7 mouse cellular contexts compared by ENCODE assay signal in the genomic region with DNA sequence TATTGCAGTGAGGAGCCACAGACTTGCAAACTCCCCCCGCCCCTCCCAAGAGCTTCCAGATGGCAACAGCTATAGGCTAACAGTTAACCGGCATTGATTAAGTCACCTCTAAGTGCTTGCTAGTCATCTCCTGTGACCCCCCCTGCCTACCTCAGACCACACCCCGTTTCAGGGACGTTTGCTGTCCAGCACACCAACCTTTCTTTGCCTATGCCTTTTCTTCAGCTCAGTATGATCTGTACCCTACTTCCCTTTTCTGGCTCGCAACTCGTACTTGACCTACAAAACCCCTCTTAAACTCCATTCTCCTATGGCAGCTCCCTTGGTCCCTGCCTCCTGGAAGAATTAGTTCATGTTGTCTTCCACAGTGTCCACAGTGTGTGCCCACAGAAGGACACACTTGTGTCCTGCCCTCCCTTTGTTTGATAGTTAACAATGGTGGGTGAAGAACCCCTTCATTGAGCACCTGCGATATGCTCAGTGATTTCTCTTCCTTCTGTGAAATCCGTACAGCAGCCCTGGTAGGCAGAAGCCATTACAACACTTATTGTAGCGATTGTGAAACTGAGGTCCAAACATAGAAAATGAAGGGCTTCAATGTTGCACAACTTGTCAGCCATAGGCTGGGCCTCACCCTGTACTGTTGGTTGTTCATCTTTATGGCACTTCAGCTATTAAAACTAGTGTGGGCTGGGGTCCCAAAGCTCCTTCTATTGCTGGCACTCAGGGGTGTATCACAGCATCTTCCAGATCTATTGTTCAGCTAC. TPM values are rescaled to one million over a fixed set of nuclear protein-coding genes. Genes with fewer than 3 reads are reported as not detected.
DNase-seq lines count a peak whose midpoint lies in the region; ATAC-seq and TF ChIP-seq lines count a peak whose summit lies in the region.

No protein-coding gene starts in this region.

- TF ChIP-seq POLR2A in liver, adult 2 months (IDR thresholded peaks at IDR 0.05; ENCODE audit: extremely low read depth, insufficient read depth, low read length), result no peak

- no peak overlapping the region for H3K4me3 ChIP-seq in liver, adult 2 months (ENCODE audit: insufficient read depth, low read depth, low read length)
- H3K4me3 ChIP-seq in intestine, embryonic 14.5 days (ENCODE audit: low read depth, low read length), result no peak overlapping the region

- H3K36me3 ChIP-seq in liver, adult 2 months (ENCODE audit: control insufficient read depth, insufficient read depth, low read length), result no peaks in the 10 kb centered on the region
- no peaks in the 10 kb centered on the region for H3K36me3 ChIP-seq in intestine, embryonic 14.5 days (ENCODE audit: control insufficient read depth, insufficient read depth, low read length)

- ATAC-seq in intestine, embryonic 14.5 days (replicated peaks; ENCODE audit: low FRiP score, low TSS enrichment, low read depth), result 0 out of 2 replicates have a peak, but pooled peaks have one; percentile 14
- peak; percentile 63 for ATAC-seq in megakaryocyte, adult 5-6 weeks (ENCODE audit: poor library complexity, severe bottlenecking)

- 31% methylated on average over 9 of the region's 9 CpGs for WGBS in liver, adult 2 months
- WGBS in intestine, embryonic 14.5 days, result 53% methylated on average over 9 of the region's 9 CpGs

- no peaks in the 10 kb centered on the region for H3K9me3 ChIP-seq in intestine, embryonic 14.5 days (ENCODE audit: control insufficient read depth, low read length)

- peak overlapping the region; percentile 46 for H3K27ac ChIP-seq in liver, adult 2 months (replicated peaks; ENCODE audit: insufficient read depth, low read depth, low read length)
- H3K27ac ChIP-seq in intestine, embryonic 14.5 days (ENCODE audit: low read depth), result no peak overlapping the region

- H3K27me3 ChIP-seq in liver, adult 2 months (ENCODE audit: control insufficient read depth, insufficient read depth, low read length), result no peaks in the 10 kb centered on the region
- H3K27me3 ChIP-seq in intestine, embryonic 14.5 days (replicated peaks; ENCODE audit: control insufficient read depth, insufficient read depth, low read length), result peaks cover 11% of the 10 kb centered on the region

- H3K4me2 ChIP-seq in intestine, embryonic 14.5 days (ENCODE audit: low read length), result 0 out of 2 replicates have a peak overlapping the region, but pooled peaks have one; percentile 22

- no peaks in the 10 kb centered on the region for H3K79me2 ChIP-seq in liver, adult 2 months (ENCODE audit: control insufficient read depth, insufficient read depth, low read length)

- TF ChIP-seq CTCF in liver, adult 2 months (IDR thresholded peaks at IDR 0.05; ENCODE audit: low read depth, low read length), result no peak

- H3K9ac ChIP-seq in liver, adult 2 months (ENCODE audit: low read depth, low read length), result no peak overlapping the region
- no peak overlapping the region for H3K9ac ChIP-seq in intestine, embryonic 14.5 days (ENCODE audit: low read length)

- peak; percentile 55 for DNase-seq in liver, adult 2 months (ENCODE audit: extremely low read depth, low read depth, low spot score)
- DNase-seq in liver, result no peak
- DNase-seq in ZHBTc4 (ENCODE audit: low read depth, low spot score), result peak; percentile 33
- no peak for DNase-seq in intestine, embryonic 14.5 days (ENCODE audit: low spot score)
- no peak for DNase-seq in urinary bladder, postnatal 10 days (ENCODE audit: low spot score)
- no peak for DNase-seq in cerebellum, adult 11-12 months

- H3K4me1 ChIP-seq in liver, adult 2 months (ENCODE audit: control insufficient read depth, insufficient read depth, low read length), result no peaks in the 10 kb centered on the region
- no peaks in the 10 kb centered on the region for H3K4me1 ChIP-seq in intestine, embryonic 14.5 days (replicated peaks; ENCODE audit: control insufficient read depth, insufficient read depth, low read length)

RNA-seq across cellular contexts. Expression of a gene that starts 10.3 kb away (rescaled TPM):
- 27.7 and 38.9 TPM in 2 replicates for total RNA-seq in liver, adult 2 months (2014; rRNA removed)
- polyA plus RNA-seq in liver, adult 2 months (2012; rRNA removed), result 30.2 and 35.7 TPM in 2 replicates
- polyA plus RNA-seq in intestine, embryonic 14.5 days (2014; fragmentation: Nextera tagmentation; extraction: Ambion mirVana), result 40.8 and 41.1 TPM in 2 replicates
- 52.1 and 57.5 TPM in 2 replicates for total RNA-seq in megakaryocyte, adult 5-6 weeks (2015)
- total RNA-seq in megakaryocyte, adult 5-6 weeks (2017), result 69.2 and 77.0 TPM in 2 replicates

RNA-seq across cellular contexts. Expression of a gene that starts 10.6 kb away (rescaled TPM):
- not detected in 2 replicates for total RNA-seq in liver, adult 2 months (2014; rRNA removed)
- polyA plus RNA-seq in liver, adult 2 months (2012; rRNA removed), result not detected in 2 replicates
- 1.8 and 3.3 TPM in 2 replicates for polyA plus RNA-seq in intestine, embryonic 14.5 days (2014; fragmentation: Nextera tagmentation; extraction: Ambion mirVana)
- 2.4 and 4.2 TPM in 2 replicates for total RNA-seq in megakaryocyte, adult 5-6 weeks (2015)
- 1.2 and 2.3 TPM in 2 replicates for total RNA-seq in megakaryocyte, adult 5-6 weeks (2017)

RNA-seq across cellular contexts. Expression of a gene that starts 13.9 kb away (rescaled TPM):
- 0.27 and 0.37 TPM in 2 replicates for total RNA-seq in liver, adult 2 months (2014; rRNA removed)
- 0.17 and 0.52 TPM in 2 replicates for polyA plus RNA-seq in liver, adult 2 months (2012; rRNA removed)
- polyA plus RNA-seq in intestine, embryonic 14.5 days (2014; fragmentation: Nextera tagmentation; extraction: Ambion mirVana), result 2.4 and 3.0 TPM in 2 replicates
- 5.2 and 8.4 TPM in 2 replicates for total RNA-seq in megakaryocyte, adult 5-6 weeks (2015)
- 3.3 and 3.7 TPM in 2 replicates for total RNA-seq in megakaryocyte, adult 5-6 weeks (2017)

RNA-seq across cellular contexts. Expression of a gene that starts 60.0 kb away (rescaled TPM):
- 7.7 and 9.7 TPM in 2 replicates for total RNA-seq in liver, adult 2 months (2014; rRNA removed)
- 18.6 and 19.1 TPM in 2 replicates for polyA plus RNA-seq in liver, adult 2 months (2012; rRNA removed)
- 24.5 and 24.6 TPM in 2 replicates for polyA plus RNA-seq in intestine, embryonic 14.5 days (2014; fragmentation: Nextera tagmentation; extraction: Ambion mirVana)
- total RNA-seq in megakaryocyte, adult 5-6 weeks (2015), result 11.3 and 11.7 TPM in 2 replicates
- 11.6 and 14.5 TPM in 2 replicates for total RNA-seq in megakaryocyte, adult 5-6 weeks (2017)

Comparison
In these comparisons a context has a peak if more than half of its experiments do, and no peak if none do; other contexts are left out.
1. DNase-seq: peak in liver, adult 2 months (single experiment) and ZHBTc4 (single experiment); none in liver (single experiment), intestine, embryonic 14.5 days (single experiment), urinary bladder, postnatal 10 days (single experiment) and cerebellum, adult 11-12 months (single experiment).